Mouse (Mus musculus): ENCODE measurements around the gene Mtch2.

The Mtch2 gene

GRCm38 (mm10) chr2:90911668-90912067, 64.7 kb downstream of the Mtch2 start:
- DNase-seq: no peak

GRCm38 (mm10) chr2:90913671-90914070, 66.7 kb downstream of the Mtch2 start:
- no peak for DNase-seq

- DNase-seq: no peak
Measured at GRCm38 (mm10) chr2:90915516-90915915, 68.6 kb downstream of the Mtch2 start.
